ENCODE assay signal across 18 mouse cellular contexts in the genomic region with DNA sequence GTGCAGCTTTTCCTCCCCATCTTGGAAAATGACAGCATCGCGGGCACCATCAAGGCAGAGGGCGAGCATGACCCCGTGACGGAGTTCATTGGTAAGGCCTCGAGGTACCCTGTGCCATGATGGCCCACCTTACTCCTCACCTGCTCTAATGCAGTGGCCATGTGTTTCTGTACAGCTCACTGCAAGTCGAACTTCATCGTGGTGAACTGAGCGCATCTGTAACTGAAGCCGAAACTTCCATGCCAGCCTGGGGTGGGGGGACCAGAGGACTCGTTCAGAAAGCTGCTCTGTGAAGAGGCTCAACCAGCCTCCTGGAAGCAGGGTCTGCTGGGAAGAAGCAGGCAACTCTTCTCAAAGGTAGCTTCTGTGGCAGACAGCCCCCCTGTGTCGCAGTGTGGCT. TPM values are rescaled to one million over a fixed set of nuclear protein-coding genes. Genes with fewer than 3 reads are reported as not detected.
"Had no signal": no experiment of that assay in that cellular context is flagged by ENCODE, and none has a peak within 500 bp of the region (broad histone marks: within the 10 kb centered on the region; RNA-seq: fewer than 3 reads in every experiment).

No protein-coding gene starts in this region.

- H3K4me1 ChIP-seq: lung, embryonic 15.5 days had no signal

- DNase-seq: kidney, adult 11 months; kidney, adult 8-10 months; kidney, postnatal 10 days; kidney, postnatal 36 days; layer of hippocampus, postnatal 36 days; lung, postnatal 10 days; lung, postnatal 36 days; thymus, adult 18-20 months; thymus, postnatal 36 days had no signal

- H3K27me3 ChIP-seq: kidney, embryonic 15.5 days; lung, embryonic 15.5 days had no signal

- H3K9me3 ChIP-seq: kidney, embryonic 15.5 days; lung, embryonic 15.5 days; midbrain, embryonic 10.5 days had no signal

- H3K4me3 ChIP-seq: kidney, embryonic 15.5 days; left cerebral cortex, adult 2 months; lung, embryonic 15.5 days; midbrain, embryonic 10.5 days had no signal

- H3K9ac ChIP-seq: kidney, embryonic 15.5 days; lung, embryonic 15.5 days had no signal

- H3K27ac ChIP-seq: kidney, embryonic 15.5 days; left cerebral cortex, adult 2 months; lung, embryonic 15.5 days; midbrain, embryonic 10.5 days had no signal

- H3K4me2 ChIP-seq: kidney, embryonic 15.5 days; lung, embryonic 15.5 days had no signal

- ATAC-seq: inflammation-experienced regulatory T-cells, adult 6 months had no signal

RNA-seq across cellular contexts. Expression of gene Tubb1, which starts 23.6 kb away (rescaled TPM):
- total RNA-seq: layer of hippocampus, postnatal 10 days; layer of hippocampus, postnatal 36 days; left cerebral cortex, adult 2 months; left cerebral cortex, postnatal 10 days; megakaryocyte progenitor cell, adult 5-6 weeks had no signal
- polyA plus RNA-seq: small intestine, adult 2 months had no signal
